Mouse (Mus musculus) cerebellum, adult 8-10 months (tissue): ENCODE results near the gene Spats2l.
A peak's percentile ranks its signal among the peaks of the same experiment; 100 is the strongest.

Experiments
- DNase-seq: peaks from one replicate; pipeline ENCODE4 v3.0.0; 2022

Gene Spats2l

DNA sequence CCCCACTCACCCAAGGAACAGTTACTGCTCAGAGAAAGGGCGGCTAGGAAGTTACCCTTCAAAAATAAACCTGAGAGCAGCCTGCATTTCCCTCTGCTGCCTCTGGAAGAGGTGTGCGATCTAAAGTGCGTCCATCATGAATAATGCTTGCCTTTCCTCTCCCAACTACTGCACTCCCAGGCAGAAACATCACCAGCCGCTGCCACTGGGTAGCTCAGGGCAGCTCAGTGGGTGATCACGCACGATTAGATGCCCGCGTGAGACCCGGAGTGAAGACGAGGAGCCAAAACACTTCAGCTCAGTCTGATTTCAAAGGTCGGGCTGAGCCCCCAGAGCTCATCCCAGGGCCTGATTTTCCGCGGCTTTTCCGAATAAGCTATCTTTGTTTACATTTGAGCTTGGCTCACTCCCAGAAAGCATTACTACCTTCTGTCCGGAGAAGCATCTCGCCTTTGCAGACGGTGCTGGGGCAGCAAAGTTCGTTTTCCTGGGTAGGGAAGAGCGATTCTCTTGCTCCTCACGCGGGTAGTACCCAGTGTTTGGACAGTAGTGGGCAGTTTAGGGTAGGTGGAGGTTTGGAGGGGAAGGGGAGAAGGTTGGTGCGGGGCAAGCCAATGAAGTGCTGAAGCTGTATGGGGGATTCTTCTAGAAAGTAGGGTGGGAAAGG is at the start of gene Spats2l:
Spats2l (plus strand) TSS at position 162 of the 667 bp plus-strand sequence.
- DNase-seq, result no peak

DNA sequence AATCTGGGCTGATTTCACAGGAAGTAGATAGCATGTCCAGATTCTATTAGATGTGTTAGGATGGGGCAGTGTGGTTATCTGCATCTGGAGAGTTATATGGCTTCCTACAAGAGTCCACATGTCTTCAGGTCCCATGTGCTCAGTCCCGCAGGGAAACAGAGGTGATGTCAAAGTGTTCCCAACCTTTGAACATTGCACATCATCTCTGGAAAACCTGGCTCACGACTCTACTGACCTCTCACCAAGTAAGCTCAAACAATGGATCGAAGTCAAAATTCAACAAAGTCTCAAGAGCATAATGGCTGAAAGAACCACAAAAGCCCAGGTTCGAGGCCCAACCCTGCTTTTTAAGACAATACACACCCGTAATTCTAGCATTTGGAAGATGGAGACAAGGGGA is 48.7 kb upstream of the Spats2l start:
- DNase-seq, result no peak

DNA sequence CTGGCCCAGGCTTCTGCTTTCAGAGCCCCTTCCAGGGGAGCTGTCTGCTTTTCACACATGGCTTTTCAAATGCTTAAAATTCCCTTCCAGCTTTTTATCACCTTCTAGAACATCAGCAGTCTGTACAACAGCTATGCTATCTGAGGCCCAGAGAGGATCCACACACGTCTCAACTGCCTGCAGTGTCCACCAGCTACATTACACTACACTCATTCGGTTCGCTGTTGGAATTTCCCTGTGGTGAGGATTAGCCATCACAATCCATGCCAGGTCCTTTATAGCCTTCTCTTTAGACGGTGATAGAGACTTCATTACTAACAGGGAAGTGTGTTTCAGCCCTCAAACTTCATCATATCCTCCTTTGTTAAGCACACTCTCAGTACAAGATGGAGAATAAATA is 38.1 kb upstream of the Spats2l start:
- DNase-seq, result no peak

DNA sequence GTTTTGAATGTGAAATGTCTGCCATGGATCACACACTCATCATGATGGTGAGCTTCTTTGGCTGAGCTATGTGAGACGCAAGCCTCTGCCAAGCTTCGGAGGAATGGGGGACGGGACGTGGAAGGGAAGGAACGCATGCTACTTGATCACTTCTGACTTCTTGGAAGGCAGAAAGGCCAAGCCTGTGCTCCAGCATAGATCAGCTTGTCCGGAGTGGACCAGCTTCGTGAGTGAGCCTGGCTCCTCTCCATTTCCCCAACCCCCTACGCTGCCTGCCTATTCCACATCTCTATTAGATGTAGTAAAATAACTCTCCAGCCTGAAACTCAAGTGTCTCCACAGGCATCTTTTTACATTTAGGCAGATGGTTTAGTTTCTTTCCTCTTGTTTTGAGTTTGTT is 32.2 kb upstream of the Spats2l start:
- DNase-seq, result no peak

DNA sequence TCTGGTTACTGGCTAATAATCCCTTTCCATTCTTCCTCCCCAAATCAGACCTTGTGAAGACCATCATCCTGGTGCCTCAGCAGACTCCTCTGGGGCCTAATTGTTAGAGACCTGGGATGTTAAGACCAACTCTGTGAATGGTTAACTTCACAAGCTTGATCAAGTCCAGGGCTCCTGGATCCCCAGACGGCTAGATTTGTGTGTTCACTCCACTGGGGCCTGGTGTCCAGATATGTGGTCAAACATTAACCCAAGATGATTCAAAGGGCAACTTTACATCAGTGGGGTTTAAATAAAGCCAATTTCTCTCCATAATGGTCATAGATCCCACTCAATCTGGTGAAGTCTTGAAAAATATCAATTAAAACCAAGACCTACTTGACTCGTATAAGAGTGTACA is 31.7 kb upstream of the Spats2l start:
- DNase-seq, result no peak

DNA sequence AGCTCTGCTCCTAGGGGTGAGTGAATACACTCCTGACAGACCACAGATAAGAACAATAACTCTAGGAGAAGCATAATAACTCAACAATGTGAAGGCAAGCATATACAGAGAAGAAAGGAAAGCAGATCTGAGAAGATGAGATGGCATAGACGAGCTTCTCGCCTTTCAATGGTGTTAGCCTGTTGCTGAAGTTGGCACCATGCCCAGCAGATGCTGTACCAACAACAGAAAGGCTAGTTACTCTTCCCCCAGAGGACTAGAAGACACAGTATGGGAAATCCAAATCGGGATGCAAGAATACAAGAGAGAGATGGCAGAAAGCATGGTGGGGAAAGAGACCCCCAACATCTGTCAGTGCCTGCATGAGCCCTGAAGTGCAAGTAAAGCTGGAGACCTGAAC is 22.2 kb upstream of the Spats2l start:
- DNase-seq, result no peak

DNA sequence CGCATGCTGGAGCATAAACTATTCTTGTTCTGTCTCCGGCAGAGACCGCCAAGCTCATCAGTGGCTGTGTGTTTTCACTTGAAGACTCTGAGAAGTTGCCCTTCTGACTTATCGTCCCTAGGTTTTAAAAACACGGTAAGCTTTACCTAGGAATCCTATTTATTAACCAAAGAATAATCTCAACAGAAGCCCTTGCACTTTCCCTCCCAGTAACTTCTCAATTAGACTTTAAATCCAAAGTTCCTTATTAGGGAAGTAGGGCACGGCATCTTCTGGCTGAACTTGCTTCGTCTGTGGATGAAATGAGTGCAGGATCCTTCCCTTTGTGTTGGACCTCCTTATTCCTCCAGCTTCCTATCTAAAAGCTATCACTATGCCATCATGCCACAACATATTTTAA is 7.6 kb upstream of the Spats2l start:
- DNase-seq, result no peak

DNA sequence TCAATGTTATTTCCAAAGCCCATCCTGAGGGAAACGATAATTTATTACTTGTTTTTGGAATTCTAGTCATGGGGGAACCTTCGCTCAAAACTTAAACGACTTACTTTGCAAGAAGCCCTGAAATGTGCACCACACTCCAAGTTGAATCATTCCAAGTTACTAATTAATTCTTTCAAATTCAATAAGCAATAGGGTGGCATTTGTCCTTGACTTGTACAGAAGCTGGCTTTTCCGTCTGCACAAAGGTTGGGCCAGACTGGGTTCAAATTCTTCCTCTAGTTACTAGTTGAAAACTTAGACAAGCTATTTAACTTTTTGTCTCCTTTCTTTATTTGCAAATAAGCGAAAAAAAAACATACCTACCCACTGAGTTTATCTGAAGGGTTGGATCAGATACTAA is 636 bp upstream of the Spats2l start:
- no peak for DNase-seq

DNA sequence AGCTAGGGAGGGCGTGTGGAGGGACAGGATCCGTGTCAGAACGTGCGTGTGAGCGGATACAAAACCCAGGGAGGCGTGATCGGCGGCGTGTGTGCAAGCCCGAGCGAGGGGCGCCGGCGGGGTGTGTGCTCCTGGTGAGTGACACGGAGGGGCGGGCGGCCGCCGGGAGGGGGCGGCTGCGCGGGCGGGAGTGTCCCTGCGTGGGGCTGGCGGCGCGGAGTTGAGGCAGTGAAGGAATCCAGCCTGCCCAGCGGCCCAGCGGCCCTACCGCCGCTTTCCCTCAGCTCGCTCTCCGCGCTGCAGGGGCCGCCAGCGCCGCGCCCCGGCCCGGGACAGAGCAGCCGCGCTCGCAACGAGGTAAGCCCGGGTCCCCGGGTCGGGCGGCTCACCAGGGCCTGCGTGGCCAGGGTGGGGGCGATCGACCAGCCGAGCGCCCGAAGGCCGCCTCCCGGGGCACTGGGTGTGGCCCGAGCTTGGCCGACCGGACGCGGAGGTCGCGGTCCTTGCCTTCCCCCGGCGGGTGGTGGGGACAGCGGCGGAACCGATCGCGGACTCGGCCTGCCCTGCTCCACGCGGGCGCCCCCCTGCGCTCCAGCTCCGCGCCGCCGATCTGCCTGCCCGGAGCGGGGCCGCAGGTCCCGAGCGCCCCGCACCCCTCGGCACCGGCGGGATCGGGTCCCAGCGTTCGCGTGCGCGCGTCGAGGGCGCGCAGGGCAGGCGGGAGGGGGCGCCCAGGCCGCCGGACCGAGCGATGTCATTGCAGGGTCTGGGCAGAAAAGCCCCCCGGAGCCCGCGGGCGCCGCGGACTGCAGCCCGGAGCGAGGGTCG is 920 bp downstream of the Spats2l start:
- peak; percentile 11 for DNase-seq

DNA sequence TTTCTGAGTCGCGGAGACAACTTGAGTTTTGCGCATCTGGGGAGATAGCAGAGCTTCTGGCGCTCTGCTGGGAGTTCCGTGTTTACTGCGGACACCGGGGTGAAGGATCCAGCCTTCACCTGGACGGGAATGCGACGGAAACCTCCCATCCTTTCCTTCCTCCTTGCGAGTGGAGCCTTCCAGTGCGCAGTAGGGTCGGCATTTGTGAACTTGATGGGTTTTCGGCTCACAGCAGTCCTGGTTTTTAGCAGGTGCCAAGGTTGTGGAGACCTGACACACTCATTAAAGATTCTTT is 1.5 kb downstream of the Spats2l start:
- DNase-seq, result no peak

DNA sequence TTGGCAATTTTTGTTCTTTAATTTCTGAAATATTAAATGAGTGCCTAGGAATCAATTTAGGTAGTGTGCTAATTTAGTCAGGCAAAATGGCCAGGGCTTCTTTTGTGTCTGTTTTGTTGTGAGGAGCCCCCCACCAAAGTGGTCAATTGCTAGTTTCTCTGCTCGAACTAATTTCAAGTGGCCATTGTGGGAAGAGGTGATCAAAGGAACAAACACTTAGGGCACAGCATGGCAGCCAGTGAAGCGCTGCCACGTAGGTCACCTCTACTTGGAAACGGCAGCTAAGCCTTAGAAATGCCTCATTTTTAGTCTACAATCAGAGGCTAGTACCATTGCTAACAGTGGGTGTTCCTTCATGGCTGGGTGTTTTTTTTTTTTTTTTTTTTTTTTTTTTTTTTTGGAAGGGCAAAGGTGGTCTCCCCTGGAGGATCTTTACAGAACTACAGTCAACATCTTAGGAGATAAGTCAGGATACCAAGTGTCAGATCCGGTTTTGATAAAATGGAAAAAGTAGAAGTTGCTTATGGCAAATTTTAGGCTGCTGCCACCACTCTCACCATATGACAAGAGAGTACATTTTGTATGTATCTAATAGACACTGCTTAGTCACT is 2.8 kb downstream of the Spats2l start:
- DNase-seq, result no peak

DNA sequence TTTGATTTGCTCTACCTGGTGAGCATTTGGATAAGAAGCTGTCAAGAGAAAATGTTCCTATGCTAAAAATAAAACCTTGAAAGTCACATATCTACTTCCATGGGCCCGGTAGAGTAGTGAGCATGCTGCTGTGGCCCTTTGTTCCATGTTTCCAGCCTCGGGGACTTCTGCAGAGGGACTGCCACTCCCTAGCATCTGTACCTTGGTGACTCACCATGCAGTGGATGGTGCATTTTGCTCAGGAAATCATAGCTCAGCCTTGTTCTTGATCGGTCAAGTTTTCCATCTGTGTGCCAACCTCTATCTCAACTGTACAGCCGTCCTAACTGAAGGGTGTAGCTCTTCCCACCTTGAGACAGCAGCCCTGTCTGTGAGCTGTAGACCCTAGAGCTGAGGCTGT is 10.3 kb downstream of the Spats2l start:
- DNase-seq, result no peak

DNA sequence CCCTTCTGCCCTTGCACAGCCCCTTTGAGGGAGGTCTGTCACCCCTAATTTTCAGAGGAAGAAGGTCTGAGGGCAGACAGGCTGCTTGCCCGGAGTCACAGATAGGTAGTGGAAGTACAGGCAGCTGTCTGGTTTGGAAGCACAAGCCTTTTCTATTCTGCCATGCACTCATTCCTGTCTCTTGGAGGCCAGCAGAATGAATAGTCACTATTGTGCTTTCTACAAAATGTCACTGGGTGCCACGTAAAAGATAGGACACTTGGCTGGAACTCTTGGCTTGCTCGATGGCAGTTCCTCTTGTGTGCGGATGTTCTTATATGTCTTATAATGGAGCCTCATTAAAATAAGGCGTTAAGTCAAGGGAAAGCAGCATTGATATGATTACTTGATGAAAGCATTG is 15.9 kb downstream of the Spats2l start:
- no peak for DNase-seq

DNA sequence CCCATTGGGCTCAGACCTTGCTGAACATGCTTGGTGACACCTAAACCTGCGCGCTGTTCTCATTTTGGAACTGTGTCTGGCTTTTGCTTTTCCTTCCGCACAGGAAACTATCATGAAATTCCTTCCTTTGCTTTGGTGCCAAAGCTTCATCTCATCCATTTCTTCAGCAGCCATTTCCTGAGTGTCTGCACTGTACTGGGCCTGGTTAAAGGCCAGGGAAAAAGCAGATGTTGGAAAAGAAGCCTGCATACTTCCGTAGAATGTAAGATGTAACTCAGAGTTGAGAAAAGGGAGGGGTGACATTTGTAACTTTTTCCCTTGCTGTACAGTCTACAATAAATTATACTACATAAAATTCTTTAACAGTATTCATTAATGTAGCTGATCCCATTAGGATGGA is 18.2 kb downstream of the Spats2l start:
- no peak for DNase-seq

DNA sequence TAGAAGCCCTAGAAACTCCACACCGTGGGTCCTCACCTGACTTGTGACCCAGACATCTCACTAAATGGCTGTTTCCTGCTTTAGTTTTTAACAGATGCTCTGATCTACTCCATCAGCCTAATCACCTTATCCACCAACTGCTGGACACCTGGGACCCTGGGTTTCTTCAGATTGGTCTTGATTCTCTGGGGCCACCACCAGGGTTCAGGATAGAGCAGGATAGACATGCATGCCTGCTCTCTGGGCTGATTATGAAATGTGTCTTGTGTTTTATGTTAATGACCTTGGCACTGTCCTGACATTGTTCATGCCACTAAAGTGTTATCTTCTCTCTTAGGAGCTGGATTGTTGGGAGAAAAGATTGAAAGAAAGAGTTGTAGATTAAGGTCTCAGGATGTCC is 21.9 kb downstream of the Spats2l start:
- DNase-seq, result no peak

DNA sequence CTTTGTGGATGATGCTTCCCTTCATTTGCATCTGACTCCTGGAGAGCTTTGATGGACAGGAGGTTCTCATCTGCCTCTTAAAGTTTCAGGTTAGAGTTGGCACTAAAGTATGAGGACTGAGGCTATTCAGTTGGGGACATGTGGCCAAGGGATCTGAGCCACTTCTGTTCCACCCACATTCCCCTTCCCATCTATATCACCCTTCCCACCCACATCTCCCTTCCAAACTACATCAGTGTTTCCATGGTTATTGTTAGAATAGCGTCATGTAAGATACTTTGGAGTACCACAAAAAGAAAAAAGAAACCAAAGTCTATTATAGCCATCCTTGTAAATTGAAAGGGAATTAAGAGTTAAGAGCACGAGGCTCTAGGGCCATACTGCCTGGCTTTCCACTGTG is 25.4 kb downstream of the Spats2l start:
- no peak for DNase-seq

DNA sequence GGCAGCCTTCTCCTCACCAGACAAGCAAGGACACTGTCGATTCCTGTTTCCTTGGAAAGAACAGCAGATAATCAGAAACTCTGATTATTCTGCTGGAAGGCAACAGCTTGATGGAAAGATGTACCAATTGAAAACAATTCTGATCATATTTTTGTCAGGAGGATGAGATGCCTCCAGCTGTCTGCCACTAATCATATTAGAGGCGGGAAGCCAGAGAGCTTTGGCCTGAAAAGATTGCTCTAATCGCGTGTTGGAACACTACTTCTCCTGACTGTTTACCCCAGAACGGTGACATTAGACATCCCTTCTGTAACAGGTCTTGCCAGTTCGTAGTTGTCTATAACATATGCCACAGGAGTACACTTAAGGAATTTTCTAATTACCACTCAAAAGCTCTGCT is 26.9 kb downstream of the Spats2l start:
- no peak for DNase-seq

DNA sequence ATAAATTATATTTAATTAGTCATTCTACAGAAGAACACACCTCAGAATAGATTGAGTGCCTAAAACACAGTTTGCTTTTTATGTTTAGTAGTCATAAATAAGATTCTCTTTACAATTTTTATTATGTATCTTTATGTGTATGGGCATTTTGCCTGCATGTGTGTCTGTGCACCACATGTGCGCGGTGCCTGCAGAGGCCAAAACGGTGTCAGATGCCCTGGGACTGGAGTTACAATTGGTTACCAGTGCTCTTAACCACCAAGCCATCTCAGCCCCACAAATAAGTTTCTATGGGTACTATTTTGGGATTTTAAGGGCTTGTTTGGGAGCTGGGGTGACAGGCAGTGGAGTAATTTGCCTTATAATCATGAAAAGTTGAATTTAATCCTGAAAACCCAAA is 32.2 kb downstream of the Spats2l start:
- no peak for DNase-seq

DNA sequence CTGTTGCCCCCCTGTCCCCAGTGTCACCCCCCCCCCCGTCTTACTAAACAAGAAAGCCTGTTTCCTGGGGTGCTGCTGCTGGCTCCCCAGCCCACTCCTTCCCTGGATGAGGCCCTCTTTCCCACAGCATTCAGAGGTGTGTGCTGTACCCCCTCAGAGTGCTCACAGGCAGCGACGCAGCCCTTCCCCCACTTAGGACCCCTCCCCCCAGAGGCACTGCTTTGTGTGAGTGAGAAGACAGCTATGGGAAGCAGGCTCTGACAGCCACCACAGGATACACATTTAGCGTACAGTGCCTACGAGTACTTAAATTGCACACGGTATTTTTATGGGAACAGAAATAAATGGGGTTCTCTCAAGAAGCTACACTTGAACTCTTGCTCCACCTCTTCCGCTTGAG is 33.9 kb downstream of the Spats2l start:
- DNase-seq, result no peak

DNA sequence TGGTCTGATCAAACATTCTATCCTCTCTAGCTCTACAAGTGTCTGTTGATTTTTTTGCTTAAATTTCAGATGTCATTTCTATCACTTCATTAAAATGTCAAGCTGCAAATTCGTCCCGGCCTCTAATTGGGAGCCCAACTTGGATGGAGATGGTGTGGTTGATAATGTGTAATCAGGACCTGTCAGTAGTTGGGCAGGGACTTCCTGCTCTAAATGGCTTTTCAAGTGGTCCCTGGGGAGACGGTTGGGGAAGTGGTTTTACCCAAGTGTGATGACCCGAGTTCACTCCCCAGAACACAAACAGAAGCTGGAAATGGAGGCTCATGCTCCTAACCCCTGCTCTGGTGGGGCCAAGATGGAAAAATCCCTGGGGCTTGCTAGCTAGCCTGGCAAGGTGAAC is 36.3 kb downstream of the Spats2l start:
- DNase-seq, result no peak

DNA sequence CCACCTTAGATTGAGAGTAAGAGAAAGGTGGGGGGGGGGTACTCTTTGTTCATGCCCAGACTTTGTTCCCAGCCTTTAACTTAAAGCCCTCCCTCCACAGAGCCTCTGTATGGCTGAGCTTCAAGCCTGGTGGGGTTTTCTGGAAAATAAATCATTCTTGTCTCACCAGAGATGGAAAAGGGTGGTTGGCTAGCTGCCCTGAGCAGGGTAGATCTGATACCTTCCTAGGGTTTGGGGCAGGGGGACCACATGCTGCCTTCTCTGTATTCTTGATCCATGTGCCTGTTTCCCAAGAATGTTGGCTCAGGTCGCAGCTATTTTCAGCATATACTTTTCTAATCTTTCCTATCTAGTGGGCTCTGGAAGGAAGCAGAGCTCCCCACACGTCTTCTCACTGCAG is 43.1 kb downstream of the Spats2l start:
- DNase-seq, result no peak

DNA sequence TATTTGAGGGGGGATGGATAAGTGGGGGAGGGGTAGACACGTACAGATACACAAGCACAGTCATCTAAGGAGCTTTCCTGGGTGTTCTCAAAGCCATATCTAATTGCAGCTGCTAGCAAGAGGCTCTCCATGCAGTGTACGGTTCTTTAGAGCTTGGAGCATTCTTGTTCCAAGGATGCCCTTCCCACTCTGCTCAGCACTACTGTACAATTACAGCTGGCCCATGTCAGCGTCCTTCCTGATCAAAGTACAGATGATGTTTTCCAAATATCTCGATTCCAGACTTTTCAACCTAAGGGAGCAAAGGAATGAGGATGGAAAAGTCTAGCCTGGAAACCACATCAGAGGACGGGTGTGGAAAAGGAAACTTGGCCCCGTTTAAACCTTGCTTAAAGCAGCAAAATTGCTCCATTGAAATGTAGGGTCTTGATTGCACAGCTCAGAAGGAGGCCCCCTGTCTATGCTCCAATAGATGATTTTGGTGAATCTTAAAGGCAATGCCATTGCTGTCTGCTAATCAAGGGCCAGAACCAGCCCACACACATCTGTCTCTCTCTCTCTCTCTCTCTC is 46.6 kb downstream of the Spats2l start:
- DNase-seq, result no peak

DNA sequence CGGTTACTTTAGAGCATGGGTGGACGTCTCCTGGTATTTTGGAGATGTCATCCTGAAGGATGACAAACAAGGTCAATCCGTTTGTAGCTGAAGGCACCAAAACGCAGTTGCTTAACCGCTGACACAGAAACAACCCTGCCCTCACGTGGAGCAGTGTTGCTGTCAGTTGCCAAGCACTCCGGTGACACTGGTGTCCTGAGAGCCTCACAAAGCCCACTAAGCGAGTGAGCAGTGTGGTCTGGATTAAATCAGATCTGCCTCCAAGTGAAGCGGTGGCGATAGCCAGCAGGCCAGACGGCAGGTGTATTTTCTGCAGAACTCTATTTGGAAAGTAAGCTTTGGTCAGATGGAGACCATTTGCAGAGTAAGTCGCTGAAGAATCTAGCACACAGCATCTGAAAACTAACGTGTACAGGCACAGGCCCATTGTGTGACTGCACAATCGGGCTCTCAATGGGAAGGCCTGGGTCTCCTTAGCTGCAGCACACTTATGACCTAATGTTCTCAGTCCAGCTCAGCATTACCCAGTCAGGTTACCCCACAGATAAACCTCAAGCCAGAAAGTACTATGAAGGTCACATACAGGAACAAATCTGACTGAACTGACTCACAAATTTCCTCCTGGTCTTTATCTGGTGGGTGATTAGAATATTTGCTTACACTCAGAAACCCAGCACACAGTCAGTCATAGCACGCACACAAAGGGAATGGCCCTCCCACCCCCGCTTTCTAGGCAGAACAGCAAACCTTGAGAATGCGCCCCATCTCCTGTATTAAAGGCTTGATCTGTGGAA is 51.2 kb downstream of the Spats2l start:
- no peak for DNase-seq
